Mouse (Mus musculus): ENCODE measurements around the gene Zfp518b.

Zfp518b gene

GRCm38 (mm10) chr5:38634321-38635164 lies 50.1 kb downstream of the Zfp518b start:
- in situ Hi-C loops (cut with MboI; ENCODE audit: unreplicated experiment in 2 of 2) = no loop called here

GRCm38 (mm10) chr5:38632463-38633449 lies 51.9 kb downstream of the Zfp518b start:
- in situ Hi-C loops (cut with MboI; ENCODE audit: unreplicated experiment in 2 of 2) = no loop called here

- in situ Hi-C loops (cut with MboI; ENCODE audit: unreplicated experiment in 2 of 2) = no loop called here
These were observed 56.6 kb downstream of the Zfp518b start for GRCm38 (mm10) chr5:38628023-38628422.

- in situ Hi-C loops (cut with MboI; ENCODE audit: unreplicated experiment in 2 of 2) = no loop called here
These were observed 57.7 kb downstream of the Zfp518b start for GRCm38 (mm10) chr5:38626883-38627282.

GRCm38 (mm10) chr5:38620783-38621182 lies 63.8 kb downstream of the Zfp518b start:
- in situ Hi-C loops (cut with MboI; ENCODE audit: unreplicated experiment in 2 of 2) = loop anchor here (5.0 to 25.0 kb wide), 2 partner anchors 313 to 1333 kb away; no protein-coding TSS in a partner anchor

- in situ Hi-C loops (cut with MboI; ENCODE audit: unreplicated experiment in 2 of 2) = loop anchor here in 1 of 2 experiments (10.0 to 25.0 kb wide), 2 partner anchors 94 to 1332 kb away; no protein-coding TSS in a partner anchor
These were observed 65.7 kb downstream of the Zfp518b start for GRCm38 (mm10) chr5:38618908-38619307.
